In the genomic region with DNA sequence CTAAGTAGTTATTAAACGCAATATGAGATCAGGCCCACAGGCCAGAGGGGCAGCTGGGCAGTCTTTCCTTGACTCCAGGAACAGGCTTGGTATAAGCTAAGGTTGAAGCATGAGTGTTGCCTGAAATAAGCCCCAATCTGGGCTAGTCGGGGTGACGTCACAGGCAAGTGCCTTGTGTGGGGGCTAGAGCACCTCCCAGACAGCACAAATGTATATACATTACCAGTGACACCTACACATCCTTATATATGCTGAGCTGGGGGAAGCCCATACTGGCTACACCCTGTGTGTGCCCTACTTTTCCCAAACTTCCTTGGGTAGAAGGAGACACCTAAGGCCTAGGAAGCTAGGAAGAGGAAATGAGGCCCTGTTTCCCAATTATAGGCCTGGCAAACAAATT, we compare ENCODE assay signal across 17 mouse cellular contexts. TPM values are rescaled to one million over a fixed set of nuclear protein-coding genes. Genes with fewer than 3 reads are reported as not detected.
A peak's percentile ranks its signal among the peaks of the same experiment; 100 is the strongest.
DNase-seq lines count a peak whose midpoint lies in the region; ATAC-seq and TF ChIP-seq lines count a peak whose summit lies in the region.
"Had no signal": no experiment of that assay in that cellular context is flagged by ENCODE, and none has a peak within 500 bp of the region (broad histone marks: within the 10 kb centered on the region; RNA-seq: fewer than 3 reads in every experiment).

No protein-coding gene starts in this region.

- H3K9ac ChIP-seq in heart, embryonic 11.5 days (ENCODE audit: low read depth, low read length) = no peak overlapping the region
- H3K9ac ChIP-seq in liver, adult 2 months (ENCODE audit: low read depth, low read length) = no peak overlapping the region
- H3K9ac ChIP-seq in embryonic facial prominence, embryonic 15.5 days = no peak overlapping the region
- H3K9ac ChIP-seq: forebrain, embryonic 12.5 days; kidney, embryonic 15.5 days; liver, embryonic 15.5 days; midbrain, embryonic 13.5 days had no signal

- H3K4me1 ChIP-seq in heart, embryonic 11.5 days (ENCODE audit: control insufficient read depth, insufficient read depth, low read length) = peaks cover 24% of the 10 kb centered on the region
- peaks cover 23% of the 10 kb centered on the region for H3K4me1 ChIP-seq in liver, adult 2 months (ENCODE audit: control insufficient read depth, insufficient read depth, low read length)
- H3K4me1 ChIP-seq in embryonic facial prominence, embryonic 15.5 days = peaks cover 33% of the 10 kb centered on the region

- no peak overlapping the region for H3K4me2 ChIP-seq in heart, embryonic 11.5 days
- H3K4me2 ChIP-seq in embryonic facial prominence, embryonic 15.5 days (replicated peaks) = no peak overlapping the region
- H3K4me2 ChIP-seq: forebrain, embryonic 12.5 days; kidney, embryonic 15.5 days; liver, embryonic 15.5 days; midbrain, embryonic 13.5 days had no signal

- 0 out of 2 replicates have a peak, but pooled peaks cover 2% of the 10 kb centered on the region for H3K36me3 ChIP-seq in heart, embryonic 11.5 days (ENCODE audit: control insufficient read depth, insufficient read depth, low read length)
- peaks cover 5% of the 10 kb centered on the region; the same call in 1 of the 2 replicates for H3K36me3 ChIP-seq in liver, adult 2 months (ENCODE audit: control insufficient read depth, insufficient read depth, low read length)
- H3K36me3 ChIP-seq in embryonic facial prominence, embryonic 15.5 days = peaks cover 13% of the 10 kb centered on the region

- WGBS in heart, embryonic 11.5 days (ENCODE audit: insufficient replicate concordance) = 83% methylated on average over 3 of the region's 3 CpGs
- WGBS in liver, adult 2 months = 94% methylated on average over 3 of the region's 3 CpGs
- WGBS in embryonic facial prominence, embryonic 15.5 days = 88% methylated on average over 3 of the region's 3 CpGs

- TF ChIP-seq CTCF in liver, adult 2 months (IDR thresholded peaks at IDR 0.05; ENCODE audit: low read depth, low read length) = no peak

- peaks cover 19% of the 10 kb centered on the region for H3K79me2 ChIP-seq in liver, adult 2 months (ENCODE audit: control insufficient read depth, insufficient read depth, low read length)

- DNase-seq in heart, adult 11 months = peak; percentile 88
- DNase-seq in liver, adult 2 months (ENCODE audit: extremely low read depth, low read depth, low spot score) = no peak
- no peak for DNase-seq in liver
- DNase-seq in right cerebral cortex, postnatal 25 days = peak; percentile 60
- DNase-seq in cerebellum, postnatal 25 days = no peak
- DNase-seq: B cell, adult 2 months; cerebellum, adult 11 months; gastrocnemius, postnatal 10 days; thymus, postnatal 14 days had no signal

- no peak for ATAC-seq in heart, embryonic 11.5 days (replicated peaks; ENCODE audit: insufficient number of reproducible peaks, low FRiP score, low TSS enrichment)
- no peak for ATAC-seq in embryonic facial prominence, embryonic 15.5 days (ENCODE audit: insufficient number of reproducible peaks, low FRiP score, low TSS enrichment, low read depth)
- ATAC-seq: midbrain, embryonic 13.5 days had no signal

- no peak overlapping the region for H3K27ac ChIP-seq in heart, embryonic 11.5 days (ENCODE audit: low read depth, low read length)
- peak overlapping the region; percentile 32 for H3K27ac ChIP-seq in liver, adult 2 months (replicated peaks; ENCODE audit: insufficient read depth, low read depth, low read length)
- peak overlapping the region; percentile 58; the same call in 1 of the 2 replicates for H3K27ac ChIP-seq in embryonic facial prominence, embryonic 15.5 days (replicated peaks)
- H3K27ac ChIP-seq: forebrain, embryonic 12.5 days; hindbrain, embryonic 10.5 days; kidney, embryonic 15.5 days; liver, embryonic 15.5 days; macrophage; midbrain, embryonic 13.5 days had no signal

- H3K9me3 ChIP-seq in heart, embryonic 11.5 days (replicated peaks; ENCODE audit: control insufficient read depth, low read length) = no peaks in the 10 kb centered on the region
- H3K9me3 ChIP-seq in embryonic facial prominence, embryonic 15.5 days (replicated peaks) = no peaks in the 10 kb centered on the region
- H3K9me3 ChIP-seq: forebrain, embryonic 12.5 days; hindbrain, embryonic 10.5 days; kidney, embryonic 15.5 days; liver, embryonic 15.5 days; midbrain, embryonic 13.5 days had no signal

- no peaks in the 10 kb centered on the region for H3K27me3 ChIP-seq in heart, embryonic 11.5 days (ENCODE audit: control insufficient read depth, insufficient read depth, low read length)
- no peaks in the 10 kb centered on the region for H3K27me3 ChIP-seq in liver, adult 2 months (ENCODE audit: control insufficient read depth, insufficient read depth, low read length)
- no peaks in the 10 kb centered on the region for H3K27me3 ChIP-seq in embryonic facial prominence, embryonic 15.5 days
- H3K27me3 ChIP-seq: midbrain, embryonic 13.5 days had no signal

- TF ChIP-seq POLR2A in liver, adult 2 months (IDR thresholded peaks at IDR 0.05; ENCODE audit: extremely low read depth, insufficient read depth, low read length) = no peak

- H3K4me3 ChIP-seq in heart, embryonic 11.5 days (ENCODE audit: low read depth, low read length) = no peak overlapping the region
- H3K4me3 ChIP-seq in liver, adult 2 months (ENCODE audit: insufficient read depth, low read depth, low read length) = no peak overlapping the region
- no peak overlapping the region for H3K4me3 ChIP-seq in embryonic facial prominence, embryonic 15.5 days (replicated peaks)
- H3K4me3 ChIP-seq: forebrain, embryonic 12.5 days; hindbrain, embryonic 10.5 days; kidney, embryonic 15.5 days; liver, embryonic 15.5 days; midbrain, embryonic 13.5 days had no signal

RNA-seq across cellular contexts. Expression of a gene that starts 2.1 kb away (rescaled TPM):
- polyA plus RNA-seq in heart, embryonic 11.5 days (2014; fragmentation: Nextera tagmentation; extraction: Ambion mirVana) = 31.0 and 33.9 TPM in 2 replicates
- 37.3 and 40.9 TPM in 2 replicates for total RNA-seq in liver, adult 2 months (2014; rRNA removed)
- 24.9 and 30.0 TPM in 2 replicates for polyA plus RNA-seq in liver, adult 2 months (2012; rRNA removed)
- 49.2 and 54.4 TPM in 2 replicates for polyA plus RNA-seq in embryonic facial prominence, embryonic 15.5 days (2015; fragmentation: Nextera tagmentation; extraction: Ambion mirVana)

Comparison
In these comparisons a context has a peak if more than half of its experiments do, and no peak if none do; other contexts are left out.
1. DNase-seq: peak in heart, adult 11 months (single experiment) and right cerebral cortex, postnatal 25 days (single experiment); none in liver, adult 2 months (single experiment), liver (single experiment) and cerebellum, postnatal 25 days (0 of 2).